Mouse (Mus musculus): ENCODE data around the gene Polm.

Gene Polm

GRCm38 (mm10) chr11:5802457-5803217 lies 35.2 kb downstream of the Polm start:
- DNase-seq, result no peak

DNA sequence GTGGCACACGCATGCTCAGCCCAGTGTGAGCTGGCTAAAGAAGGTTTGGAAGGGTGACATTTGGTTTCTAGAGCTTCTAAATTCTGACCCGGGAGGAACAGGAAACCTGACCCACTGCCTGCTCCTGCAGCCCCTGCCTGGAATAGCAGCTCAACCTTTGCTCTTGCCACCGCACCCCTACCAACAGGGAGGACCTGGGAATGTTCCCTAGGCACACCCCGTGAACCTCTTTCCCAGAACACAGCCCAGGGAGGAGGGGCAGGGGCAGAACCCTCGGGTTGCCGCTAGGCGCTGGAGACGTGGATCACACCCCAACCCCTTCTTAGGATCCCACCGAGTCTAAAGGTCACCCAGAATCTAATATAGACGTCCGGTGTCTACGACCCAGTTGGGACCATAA lies 35.8 kb downstream of the Polm start:
- no peak for DNase-seq

DNA sequence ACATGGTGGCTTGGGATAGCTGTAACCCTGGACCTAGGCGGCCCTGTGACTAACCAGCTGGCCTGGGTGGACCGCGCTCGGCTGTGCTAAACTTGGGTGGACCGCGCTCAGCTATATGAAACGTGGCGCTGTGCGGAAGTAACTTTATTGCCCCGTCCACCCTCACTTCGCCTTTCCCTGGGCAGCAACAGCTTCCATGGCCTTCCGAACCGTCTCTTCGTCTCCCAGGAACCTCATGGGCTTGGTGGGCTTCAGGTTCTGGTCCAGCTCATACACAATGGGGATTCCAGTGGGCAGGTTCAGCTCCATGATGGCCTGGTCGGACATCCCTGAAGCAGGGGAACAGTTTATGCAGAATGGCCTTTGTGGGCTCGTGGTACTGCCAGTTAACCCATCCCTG lies 36.3 kb downstream of the Polm start:
- DNase-seq, result no peak

GRCm38 (mm10) chr11:5799621-5800490 lies 38.0 kb downstream of the Polm start:
- DNase-seq, result no peak

DNA sequence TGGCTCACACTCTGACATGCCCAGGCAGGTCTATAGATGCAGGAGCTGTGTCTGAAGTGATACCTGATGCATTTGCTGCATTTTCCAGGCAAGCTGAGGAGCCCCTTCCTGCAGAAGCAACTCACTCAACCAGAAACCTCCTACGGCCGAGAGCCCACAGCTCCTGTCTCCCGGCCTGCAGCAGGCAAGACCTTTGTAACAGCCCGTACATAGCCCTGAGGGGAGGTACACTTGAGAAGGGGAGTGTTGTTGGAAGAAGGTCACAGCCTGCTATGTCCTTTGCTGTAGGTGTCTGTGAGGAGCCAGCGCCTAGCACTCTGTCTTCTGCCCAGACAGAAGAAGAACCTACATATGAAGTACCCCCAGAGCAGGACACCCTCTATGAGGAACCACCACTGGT lies 39.9 kb downstream of the Polm start:
- DNase-seq, result no peak

DNA sequence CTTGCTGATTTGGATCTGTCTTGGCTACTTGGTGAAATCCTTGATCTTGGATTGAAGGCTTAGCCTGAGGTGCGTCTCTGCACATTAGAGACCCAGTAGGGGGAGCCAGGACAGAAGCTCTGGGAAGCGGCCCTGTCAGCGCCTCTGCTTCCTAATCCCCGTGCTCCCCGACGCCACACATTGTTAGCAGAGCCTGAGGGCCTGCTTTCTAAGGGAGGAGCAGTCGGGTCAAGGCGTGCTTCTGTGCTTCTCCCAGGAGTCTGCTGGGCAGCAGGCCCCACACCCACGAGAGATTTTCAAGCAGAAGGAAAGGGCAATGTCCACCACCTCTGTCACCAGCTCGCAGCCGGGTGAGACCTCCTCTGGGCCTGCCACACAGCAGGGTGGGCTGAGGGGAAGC lies 40.4 kb downstream of the Polm start:
- no peak for DNase-seq

GRCm38 (mm10) chr11:5796939-5797338 lies 40.9 kb downstream of the Polm start:
- DNase-seq, result no peak

- DNase-seq, result peak; percentile 48 to 62
Observed at GRCm38 (mm10) chr11:5795706-5796105, 42.1 kb downstream of the Polm start.

DNA sequence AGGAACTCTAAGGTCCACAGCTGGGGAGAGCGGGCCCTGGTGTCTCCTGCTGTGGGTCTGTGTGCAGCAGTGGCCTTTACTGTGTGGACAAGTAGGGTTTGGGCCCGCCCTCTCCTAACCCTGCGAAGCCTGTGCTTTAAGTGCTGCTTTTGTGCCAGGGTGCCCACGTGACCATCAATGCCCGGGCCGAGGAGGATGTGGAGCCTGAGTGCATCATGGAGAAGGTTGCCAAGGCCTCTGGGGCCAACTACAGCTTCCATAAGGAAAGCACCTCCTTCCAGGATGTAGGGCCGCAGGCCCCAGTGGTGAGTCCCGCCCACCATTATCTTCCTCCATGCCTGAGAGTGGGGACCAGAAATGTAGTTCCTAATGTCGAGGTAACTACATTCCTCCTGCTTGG lies 42.5 kb downstream of the Polm start:
- no peak for DNase-seq

DNA sequence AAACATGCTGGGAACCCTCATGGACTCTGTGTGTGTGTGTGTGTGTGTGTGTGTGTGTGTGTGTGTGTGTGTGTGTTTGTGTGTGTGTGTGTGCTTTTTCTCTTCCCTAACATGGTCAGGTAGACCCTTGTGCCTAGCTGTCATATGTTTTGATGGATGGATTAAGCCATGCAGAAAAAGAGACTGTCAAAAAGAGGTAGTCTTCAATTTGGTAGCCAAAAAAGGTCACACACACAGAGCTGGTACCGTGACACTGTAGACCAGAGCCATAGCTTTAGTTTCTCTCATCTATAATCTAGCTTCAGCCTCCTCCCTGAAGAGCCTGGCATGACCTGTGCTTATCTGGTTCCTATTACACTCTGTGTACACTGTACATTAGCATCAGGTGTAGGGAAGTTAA lies 47.4 kb downstream of the Polm start:
- no peak for DNase-seq

DNA sequence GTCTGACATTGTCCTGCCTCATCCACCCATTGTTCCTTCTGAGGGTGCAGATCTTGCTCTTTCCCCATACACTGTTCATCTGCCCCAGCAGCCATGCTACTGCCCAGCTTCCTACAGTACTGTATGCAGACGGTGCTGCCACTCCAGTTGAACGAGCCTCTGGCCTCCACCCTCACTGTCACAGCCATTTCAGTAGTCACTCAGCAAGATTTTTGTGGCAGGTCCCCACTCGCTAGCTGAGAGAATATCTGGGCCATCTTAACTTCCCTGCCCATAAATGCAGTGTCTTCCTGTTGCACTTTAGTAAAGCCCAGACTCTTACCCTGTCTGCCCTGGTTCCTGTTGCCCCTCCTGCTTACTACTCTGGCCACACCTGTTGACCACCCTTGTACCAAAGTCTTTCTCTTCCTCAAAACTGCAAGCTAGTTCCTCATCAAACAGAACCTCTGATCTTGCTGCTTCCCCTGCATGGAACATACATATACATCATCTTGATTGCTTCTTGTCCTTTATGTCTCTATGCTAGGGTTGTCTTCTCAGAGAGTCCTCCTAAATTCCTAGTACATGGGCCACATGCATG lies 48.0 kb downstream of the Polm start:
- DNase-seq, result no peak

DNA sequence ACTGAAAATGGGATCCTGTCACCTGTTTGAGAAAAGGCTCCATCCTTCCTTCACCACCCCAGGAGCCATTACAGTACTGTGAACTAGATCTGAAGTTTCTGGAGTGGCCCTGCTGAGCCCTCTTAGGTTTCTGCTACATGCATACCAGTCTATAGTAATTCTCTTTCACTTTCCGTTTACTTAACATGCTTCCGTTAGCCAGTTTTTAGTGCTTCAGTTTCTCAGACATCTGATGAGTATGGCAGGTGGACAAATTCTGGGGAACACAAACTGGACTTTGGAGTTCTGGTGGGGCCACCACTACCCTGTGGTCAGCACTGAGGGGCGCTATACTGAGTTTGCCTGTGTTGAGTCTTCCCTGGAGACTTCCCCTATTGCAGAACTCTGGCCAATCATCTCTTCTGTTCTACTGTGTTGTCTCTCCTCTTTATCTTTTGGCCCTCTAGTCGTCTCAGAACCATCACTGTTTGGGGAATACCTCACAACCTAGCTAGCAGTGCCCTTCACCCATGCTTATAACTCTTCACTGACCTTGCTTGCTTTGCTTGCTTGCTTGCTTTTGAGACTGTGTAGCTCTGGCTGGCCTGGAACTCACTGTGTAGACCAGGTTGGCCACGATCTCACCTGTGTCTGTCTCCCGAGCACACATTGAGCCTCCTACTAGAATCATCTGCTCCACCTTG lies 48.6 kb downstream of the Polm start:
- DNase-seq, result no peak

- peak; percentile 95 to 97 for DNase-seq
Observed at GRCm38 (mm10) chr11:5788056-5789014, 49.5 kb downstream of the Polm start, which contains the start of gene Dbnl. Gene Dbnl (plus strand): TSS chr11:5788488.

- no peak for DNase-seq
Observed at GRCm38 (mm10) chr11:5787671-5788055, 50.2 kb downstream of the Polm start.

DNA sequence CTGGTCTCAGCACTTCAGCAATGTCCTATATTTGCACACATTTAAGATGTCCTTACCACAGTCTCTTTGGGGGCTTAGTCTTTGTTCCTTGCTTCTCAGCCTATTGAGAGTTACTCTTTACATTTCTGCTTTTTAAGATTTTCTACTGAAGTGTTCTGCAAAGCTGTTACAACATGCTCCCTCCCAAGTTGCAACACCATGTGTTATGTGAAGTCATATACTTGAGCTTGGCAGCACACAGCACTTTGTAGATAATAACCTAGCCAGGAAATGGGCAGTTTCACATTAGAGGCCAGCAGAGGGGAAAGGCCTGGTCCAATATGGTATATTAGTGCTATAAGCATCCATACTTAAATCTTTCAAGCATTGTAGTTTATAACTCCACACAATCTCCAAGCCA lies 52.1 kb downstream of the Polm start:
- DNase-seq, result no peak

DNA sequence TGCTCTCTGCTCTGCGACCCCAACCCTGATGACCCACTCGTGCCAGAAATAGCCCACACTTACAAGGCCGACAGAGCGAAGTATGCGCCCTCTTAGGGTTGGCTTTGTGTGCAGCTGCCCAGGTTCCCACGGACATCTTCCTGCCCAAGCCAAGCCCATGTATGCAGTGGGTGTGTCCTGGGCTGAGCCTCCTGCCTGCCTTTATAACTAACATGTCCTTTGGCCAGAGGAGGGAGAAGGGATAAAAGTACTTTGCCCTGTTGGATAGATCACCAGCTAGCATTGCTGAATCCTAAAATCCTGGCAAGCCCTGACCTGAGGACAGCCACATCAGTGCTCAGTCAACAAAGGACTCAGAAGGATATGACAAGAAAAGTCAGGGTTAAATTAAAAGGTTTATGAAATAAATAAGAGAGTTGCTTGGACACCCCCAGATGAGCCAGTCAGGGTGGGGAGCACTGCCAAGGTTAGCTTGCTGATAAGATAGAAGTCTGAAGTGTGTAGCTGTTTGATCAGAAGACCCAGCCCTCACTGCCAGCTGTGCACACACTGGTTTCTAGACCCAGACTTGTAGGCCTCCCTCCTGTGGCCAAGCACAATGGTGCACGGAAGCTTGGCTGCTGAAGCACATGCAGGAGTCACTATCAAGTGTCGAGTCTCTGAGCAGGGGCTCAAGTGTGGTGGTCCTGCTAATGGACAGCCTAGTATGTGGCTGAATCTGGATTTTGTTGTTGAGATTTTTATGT lies 55.4 kb downstream of the Polm start:
- DNase-seq, result no peak

DNA sequence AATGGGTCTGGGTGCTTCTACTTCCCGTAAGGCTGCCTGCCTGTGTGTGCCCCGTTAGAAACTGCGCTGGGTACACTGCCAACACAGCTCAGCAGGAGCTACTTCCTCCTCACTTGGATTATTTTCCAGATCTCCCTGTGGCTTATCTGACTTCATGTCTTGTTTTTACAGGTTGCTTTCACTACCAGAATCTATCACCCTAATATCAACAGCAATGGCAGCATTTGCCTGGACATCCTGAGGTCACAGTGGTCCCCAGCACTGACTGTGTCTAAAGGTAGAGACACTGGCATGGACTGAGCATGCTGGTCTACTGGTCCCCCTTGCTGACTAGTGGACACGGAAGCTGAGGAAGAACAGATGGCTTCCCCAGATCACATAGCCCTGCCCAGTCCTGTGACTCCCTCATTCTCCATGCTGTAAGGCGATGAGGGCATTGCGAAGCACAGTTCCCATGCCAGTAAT lies 57.7 kb downstream of the Polm start:
- DNase-seq, result peak; percentile 80 to 83

GRCm38 (mm10) chr11:5778481-5778880 lies 59.3 kb downstream of the Polm start:
- no peak for DNase-seq

Measured in cerebellum, postnatal 25 days (tissue).